Mouse (Mus musculus) embryo, embryonic 11 days (tissue): ENCODE measurements around the gene Ptrhd1.

Experiments used
- DNase-seq: peaks from one replicate; pipeline ENCODE4 v3.0.0-alpha.2; 2015

Ptrhd1 gene

DNA sequence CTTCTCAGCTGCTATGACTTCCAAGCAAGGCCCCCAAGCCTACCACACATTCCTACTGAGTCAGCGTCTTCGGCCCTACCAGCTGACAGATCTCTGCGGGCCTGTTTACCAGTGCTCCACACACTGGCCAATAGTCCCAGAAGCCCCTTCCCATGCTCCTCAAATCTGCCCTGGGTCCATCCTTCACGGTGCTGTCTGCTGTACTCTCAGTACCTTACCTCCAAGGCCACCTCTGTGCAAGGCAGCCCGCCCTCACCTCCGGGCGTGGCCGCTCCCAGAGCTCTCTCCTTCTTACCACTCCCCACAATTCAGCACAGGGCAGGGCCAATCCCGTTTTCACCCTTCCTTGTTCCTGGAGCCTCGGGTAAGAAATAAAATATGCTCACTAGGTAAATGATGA is 11.9 kb downstream of the Ptrhd1 start:
- no peak for DNase-seq

DNA sequence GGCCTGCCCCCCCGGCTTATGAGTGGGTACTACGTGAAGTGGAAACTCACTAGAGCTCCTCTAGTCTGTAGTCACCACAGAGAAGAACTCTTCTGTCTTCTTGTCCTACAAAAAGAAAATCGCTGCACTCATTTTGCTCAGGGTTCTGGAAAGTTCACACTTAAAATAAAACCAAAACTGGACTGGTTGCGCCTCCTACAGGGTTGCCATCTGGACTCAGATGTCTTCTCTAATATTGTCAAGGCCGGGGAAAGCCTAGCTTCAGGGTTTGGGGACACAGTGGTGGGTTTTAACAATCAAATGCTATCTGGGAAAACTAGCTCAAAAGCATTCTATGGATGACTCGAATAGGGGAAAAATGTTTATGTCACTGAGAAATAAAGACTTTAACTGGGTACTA is 16.0 kb downstream of the Ptrhd1 start:
- DNase-seq, result no peak

DNA sequence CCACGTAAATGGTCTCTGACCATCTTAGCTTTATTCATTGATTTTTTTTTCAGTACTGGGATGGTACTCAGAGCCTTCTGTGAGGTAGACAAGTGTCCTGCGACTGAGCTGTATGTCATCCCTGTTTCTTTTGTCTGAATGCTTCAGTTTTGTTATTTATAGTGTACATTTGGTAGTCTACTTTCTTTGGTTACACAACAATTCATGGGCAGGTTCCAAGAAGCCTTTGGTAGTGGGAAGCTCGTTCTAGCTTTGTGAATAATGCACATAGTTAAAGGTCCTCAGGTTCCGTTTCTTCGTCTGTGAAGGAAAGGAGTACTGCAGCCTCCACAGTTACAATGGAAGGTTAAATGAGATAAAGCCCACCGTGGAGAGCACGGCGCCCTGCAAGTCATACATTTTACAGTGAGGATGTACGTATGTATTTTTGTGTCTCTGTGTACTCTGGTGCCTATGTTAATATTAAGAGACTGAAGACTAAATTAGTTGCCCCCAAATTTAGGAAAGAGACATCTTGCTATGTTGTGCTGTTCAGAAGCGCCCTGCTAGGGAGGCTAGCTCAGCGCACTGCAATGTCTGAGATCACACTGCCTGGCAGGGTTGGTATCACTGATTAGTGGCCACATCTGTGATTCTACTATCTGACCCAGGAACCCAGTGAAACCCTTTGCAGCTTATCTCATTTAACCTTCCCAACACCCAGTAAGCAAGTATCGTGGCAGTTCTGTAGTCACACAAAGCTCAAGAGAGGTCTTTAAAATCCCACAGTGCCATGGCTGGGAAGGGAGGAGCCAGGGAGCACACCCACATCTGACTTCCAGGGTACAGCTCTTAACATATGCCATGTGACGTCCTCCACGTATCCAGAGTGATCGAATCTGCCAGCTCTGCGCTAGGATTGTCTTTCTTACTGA is 19.2 kb downstream of the Ptrhd1 start:
- no peak for DNase-seq

DNA sequence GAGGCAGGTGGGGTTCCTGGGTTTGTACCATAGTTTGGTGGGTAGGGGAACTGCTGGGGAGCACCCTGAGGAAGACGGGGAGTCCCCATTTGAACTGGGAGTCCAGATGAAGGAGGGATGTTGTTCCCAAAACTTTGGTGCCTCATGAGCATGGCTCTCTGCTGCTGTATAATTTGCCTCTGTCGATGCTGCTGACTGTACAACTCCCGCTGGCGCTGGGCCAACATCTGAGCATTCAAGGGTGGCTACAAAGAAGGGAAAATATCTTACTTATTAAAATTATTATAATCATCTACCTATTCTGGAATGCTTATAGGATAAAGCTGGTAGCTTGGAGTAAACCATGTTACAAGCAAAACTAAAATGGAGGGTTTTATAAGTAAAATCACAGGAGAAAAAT is 33.9 kb downstream of the Ptrhd1 start:
- no peak for DNase-seq

DNA sequence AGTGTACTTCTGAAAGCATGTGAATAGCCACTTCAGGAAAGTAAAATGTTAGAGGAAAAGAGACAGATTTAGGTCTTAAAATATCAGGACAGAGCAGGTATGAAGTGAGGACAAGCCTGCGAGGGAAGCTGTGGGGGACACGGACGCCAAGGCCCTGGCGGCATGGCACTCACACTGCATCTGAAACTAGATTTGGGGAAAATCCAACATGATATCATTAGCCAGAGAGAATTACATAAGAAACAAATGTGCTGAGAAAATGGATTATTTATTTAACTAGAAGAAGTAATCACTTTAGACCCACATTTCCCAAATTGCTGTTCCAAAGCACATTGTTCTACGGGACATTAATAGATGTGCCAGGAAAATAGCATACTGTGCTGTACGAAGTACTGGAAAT is 37.3 kb downstream of the Ptrhd1 start:
- DNase-seq, result no peak

DNA sequence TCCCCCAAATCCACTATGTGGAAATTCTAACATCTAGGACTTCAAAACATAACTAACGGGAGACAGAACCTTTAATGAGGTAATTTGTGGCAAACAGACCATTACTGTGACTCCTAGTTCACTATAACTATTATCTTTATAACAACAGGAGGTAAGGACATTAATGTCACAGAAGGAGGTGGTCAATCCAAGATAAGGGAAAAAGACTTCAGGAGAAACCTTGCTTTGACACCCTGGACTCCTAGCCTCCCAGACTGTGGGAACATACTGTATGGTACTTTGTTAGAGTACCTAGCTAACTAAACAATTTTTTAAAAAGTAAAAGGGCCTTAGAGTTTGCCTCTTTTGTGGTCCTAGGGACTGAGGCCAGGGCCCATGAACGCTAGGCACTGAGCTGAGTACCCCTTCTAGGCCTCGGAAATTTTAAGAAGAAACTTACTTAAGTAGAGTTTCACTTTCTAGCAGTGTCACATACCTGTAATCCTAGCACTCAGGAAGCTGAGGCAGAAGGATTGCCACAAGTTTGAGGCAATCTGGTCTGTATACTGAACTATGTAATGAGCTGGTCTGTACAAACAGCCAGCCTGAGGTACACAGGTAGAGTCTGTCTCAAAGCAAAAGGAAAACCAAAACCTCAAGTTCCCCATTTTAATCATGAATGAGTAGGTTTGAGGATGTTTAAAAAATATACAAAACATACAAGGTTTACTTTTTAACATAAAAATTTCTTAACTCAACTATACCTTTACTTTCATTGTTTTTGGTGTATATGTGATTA is 45.3 kb downstream of the Ptrhd1 start:
- no peak for DNase-seq

DNA sequence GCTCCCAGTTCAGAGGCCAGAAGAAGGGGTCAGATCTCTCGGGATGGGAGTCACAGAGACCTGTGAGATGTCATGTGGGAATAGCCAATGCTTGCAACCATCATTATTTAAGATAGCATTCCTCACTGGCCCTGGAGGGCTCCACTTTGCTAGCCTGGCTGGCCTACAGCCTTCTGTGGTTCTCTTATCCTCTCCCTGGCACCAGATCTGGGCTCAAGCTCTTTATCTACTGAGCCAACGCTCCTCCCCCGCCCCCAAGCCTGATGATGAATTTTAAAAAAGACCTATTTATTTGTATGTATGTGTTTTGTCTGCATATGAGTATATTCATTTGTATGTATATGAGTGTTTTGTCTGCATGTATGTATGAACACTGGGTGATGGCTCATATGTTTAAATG is 46.1 kb downstream of the Ptrhd1 start:
- no peak for DNase-seq

DNA sequence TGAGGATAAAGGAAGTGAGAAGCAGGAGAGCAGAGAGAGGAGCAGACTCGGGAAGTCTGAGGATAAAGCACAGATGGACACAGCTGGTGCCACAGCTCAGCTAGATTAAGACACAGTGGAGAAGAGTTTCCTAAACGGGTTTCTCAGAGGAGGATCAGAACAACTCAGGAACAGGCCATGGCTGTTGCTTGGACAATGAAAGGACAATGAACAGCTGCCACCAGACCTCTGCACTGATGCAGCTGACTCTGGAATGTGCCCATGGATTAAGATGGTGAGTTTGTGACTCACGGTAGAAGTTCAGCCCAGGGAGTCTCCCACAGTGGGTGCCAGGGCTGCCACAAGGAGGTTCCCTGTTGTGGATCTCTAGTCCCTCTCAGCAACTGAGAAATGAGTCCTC is 51.4 kb downstream of the Ptrhd1 start:
- no peak for DNase-seq
